Mouse (Mus musculus) liver, adult 2 months (tissue): Measurements from ENCODE around the gene Olfr1045.

ENCODE experiments used
- CTCF ChIP-seq: fragments of 200-500 bp; IDR thresholded peaks from 2 replicates; pipeline ENCODE4 v1.5.1; 2011; ENCODE audit warnings: low read depth, low read length, control low read depth
- POLR2A ChIP-seq: fragments of 200-500 bp; IDR thresholded peaks from 2 replicates; pipeline ENCODE4 v1.6.1; 2011; ENCODE audit warnings: low read length, control low read depth; ENCODE audit not compliant: insufficient read depth; ENCODE audit errors: extremely low read depth

DNA sequence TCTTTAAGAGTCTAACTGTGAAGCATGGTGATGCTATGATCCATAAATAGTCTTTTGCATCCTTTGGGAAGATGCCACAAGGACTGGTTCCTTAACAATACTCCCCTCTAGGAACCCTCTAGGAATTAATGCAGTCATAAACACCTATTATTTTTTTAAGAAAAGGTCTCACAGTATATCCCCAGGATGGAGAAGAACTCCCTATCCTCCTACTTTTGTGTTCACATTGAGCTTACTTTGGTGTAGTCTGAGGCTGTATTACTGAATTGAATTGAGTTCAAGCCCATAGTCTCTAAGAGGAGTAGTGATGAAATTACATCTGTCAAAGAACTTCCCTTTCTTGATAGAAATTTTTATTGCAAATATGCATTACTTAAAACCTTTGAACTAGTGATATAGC is at the start of gene Olfr1045:
- TF ChIP-seq CTCF, result no peak
- no peak for TF ChIP-seq POLR2A
